Mouse (Mus musculus) liver, postnatal 0 days (tissue): ENCODE results near the gene Aldh6a1.

Source experiments
- CTCF ChIP-seq: sonication (generic); IDR thresholded peaks from 2 replicates; pipeline ENCODE4 v1.5.1; 2016; ENCODE audit warnings: antibody characterized with exemption, low read depth
- EP300 ChIP-seq: IDR thresholded peaks from 2 replicates; pipeline ENCODE4 v1.6.1; 2016; ENCODE audit warnings: antibody characterized with exemption, low read depth, mild to moderate bottlenecking

- TF ChIP-seq CTCF, result no peak
- TF ChIP-seq EP300, result no peak
These were observed 46.0 kb upstream of the Aldh6a1 start for GRCm38 (mm10) chr12:84496795-84497194.
